Comparison of ENCODE assay signal across 13 mouse cellular contexts in the genomic region with DNA sequence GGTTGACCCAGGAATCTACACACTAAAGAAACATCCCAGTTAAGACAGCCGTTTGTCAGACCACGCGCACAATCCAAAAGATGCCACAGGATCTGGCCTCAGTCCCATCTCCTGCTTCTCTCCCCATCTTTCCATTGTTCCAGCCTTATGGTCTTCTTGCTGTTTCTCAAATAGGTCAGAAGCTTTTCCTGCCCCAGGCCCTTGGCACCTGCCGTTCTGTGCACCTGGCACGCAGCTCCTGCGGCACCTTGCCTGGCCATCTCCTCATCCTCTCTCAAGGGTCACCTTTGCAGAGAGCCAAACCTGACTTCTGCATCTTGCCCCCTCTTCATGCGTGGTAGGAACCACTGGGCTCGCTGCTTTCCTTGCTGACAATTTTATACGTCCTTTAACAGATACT.
DNase-seq lines count a peak whose midpoint lies in the region; ATAC-seq and TF ChIP-seq lines count a peak whose summit lies in the region.
"Had no signal": no experiment of that assay in that cellular context is flagged by ENCODE, and none has a peak within 500 bp of the region (broad histone marks: within the 10 kb centered on the region; RNA-seq: fewer than 3 reads in every experiment).

No protein-coding gene starts in this region.

- 0 out of 2 replicates have a peak overlapping the region, but pooled peaks have one; percentile 19 for H3K27ac ChIP-seq in hindbrain, embryonic 12.5 days
- no peak overlapping the region for H3K27ac ChIP-seq in hindbrain, embryonic 11.5 days (ENCODE audit: low read depth, low read length)
- H3K27ac ChIP-seq in thymus, adult 2 months (ENCODE audit: control insufficient read depth, insufficient read depth, low read length), result no peak overlapping the region
- H3K27ac ChIP-seq: gastrocnemius, adult 2 months; limb, embryonic 15.5 days had no signal

- no peak overlapping the region for H3K4me3 ChIP-seq in hindbrain, embryonic 12.5 days
- H3K4me3 ChIP-seq in hindbrain, embryonic 11.5 days (ENCODE audit: low read depth, low read length), result no peak overlapping the region
- no peak overlapping the region for H3K4me3 ChIP-seq in thymus, adult 2 months (ENCODE audit: control insufficient read depth, insufficient read depth, low read length)
- H3K4me3 ChIP-seq: gastrocnemius, adult 2 months; limb, embryonic 15.5 days; megakaryocyte, embryonic 14.5 days had no signal

- no peak for DNase-seq in hindbrain, embryonic 11.5 days (ENCODE audit: low spot score)
- peak; percentile 77 for DNase-seq in brain, adult 2 months (ENCODE audit: low read depth, low spot score)
- DNase-seq in cerebellum, adult 18-20 months, result peak; percentile 64 to 70
- DNase-seq in cerebellum, postnatal 36 days, result peak; percentile 61 to 65
- no peak for DNase-seq in urinary bladder, postnatal 10 days (ENCODE audit: low spot score)
- no peak for DNase-seq in thymus, adult 2 months
- DNase-seq: gastrocnemius, adult 2 months; layer of hippocampus, adult 9-11 months; liver, postnatal 0 days; thymus, adult 18-20 months had no signal

- H3K4me2 ChIP-seq in hindbrain, embryonic 12.5 days (replicated peaks), result no peak overlapping the region
- no peak overlapping the region for H3K4me2 ChIP-seq in hindbrain, embryonic 11.5 days (replicated peaks; ENCODE audit: low read depth, low read length)
- H3K4me2 ChIP-seq: limb, embryonic 15.5 days had no signal

- WGBS in hindbrain, embryonic 12.5 days, result 89% methylated on average over 9 of the region's 9 CpGs
- 93% methylated on average over 9 of the region's 9 CpGs for WGBS in hindbrain, embryonic 11.5 days
- 93% methylated on average over 9 of the region's 9 CpGs for WGBS in thymus, adult 2 months

- no peak for TF ChIP-seq POLR2A in thymus, adult 2 months (IDR thresholded peaks at IDR 0.05; ENCODE audit: control insufficient read depth, extremely low read depth, insufficient read depth, low read length, poor library complexity)

- no peak for ATAC-seq in hindbrain, embryonic 12.5 days (ENCODE audit: low FRiP score)
- no peak for ATAC-seq in hindbrain, embryonic 11.5 days (ENCODE audit: low FRiP score)
- ATAC-seq: liver, postnatal 0 days had no signal

- no peaks in the 10 kb centered on the region for H3K27me3 ChIP-seq in hindbrain, embryonic 12.5 days
- H3K27me3 ChIP-seq in hindbrain, embryonic 11.5 days (ENCODE audit: control insufficient read depth, insufficient read depth, low read length), result no peaks in the 10 kb centered on the region
- H3K27me3 ChIP-seq in thymus, adult 2 months (ENCODE audit: control insufficient read depth, insufficient read depth, low read length), result no peaks in the 10 kb centered on the region
- H3K27me3 ChIP-seq: limb, embryonic 15.5 days; megakaryocyte, embryonic 14.5 days had no signal

- no peak for TF ChIP-seq CTCF in thymus, adult 2 months (IDR thresholded peaks at IDR 0.05; ENCODE audit: borderline replicate concordance, control insufficient read depth, extremely low read depth, insufficient read depth, low read length, poor library complexity)

- H3K9ac ChIP-seq in hindbrain, embryonic 12.5 days, result no peak overlapping the region
- H3K9ac ChIP-seq in hindbrain, embryonic 11.5 days (ENCODE audit: low read depth, low read length), result no peak overlapping the region
- H3K9ac ChIP-seq: limb, embryonic 15.5 days; liver, postnatal 0 days had no signal

- H3K4me1 ChIP-seq in hindbrain, embryonic 12.5 days, result peaks cover 30% of the 10 kb centered on the region
- H3K4me1 ChIP-seq in hindbrain, embryonic 11.5 days (replicated peaks; ENCODE audit: control insufficient read depth, insufficient read depth, low read length), result peaks cover 4% of the 10 kb centered on the region; the same call in 1 of the 2 replicates
- H3K4me1 ChIP-seq in thymus, adult 2 months (replicated peaks; ENCODE audit: control insufficient read depth, insufficient read depth, low read length), result no peaks in the 10 kb centered on the region
- H3K4me1 ChIP-seq: limb, embryonic 15.5 days; megakaryocyte, embryonic 14.5 days had no signal

- H3K36me3 ChIP-seq in hindbrain, embryonic 12.5 days, result 0 out of 2 replicates have a peak, but pooled peaks cover 7% of the 10 kb centered on the region
- no peaks in the 10 kb centered on the region for H3K36me3 ChIP-seq in hindbrain, embryonic 11.5 days (ENCODE audit: control insufficient read depth, insufficient read depth, low read length)
- H3K36me3 ChIP-seq in thymus, adult 2 months (ENCODE audit: control insufficient read depth, insufficient read depth, low read length), result no peaks in the 10 kb centered on the region
- H3K36me3 ChIP-seq: limb, embryonic 15.5 days had no signal

- no peaks in the 10 kb centered on the region for H3K9me3 ChIP-seq in hindbrain, embryonic 12.5 days (replicated peaks)
- H3K9me3 ChIP-seq in hindbrain, embryonic 11.5 days (ENCODE audit: control insufficient read depth, low read length), result no peaks in the 10 kb centered on the region
- H3K9me3 ChIP-seq: limb, embryonic 15.5 days had no signal

Comparison
In these comparisons a context has a peak if more than half of its experiments do, and no peak if none do; other contexts are left out.
1. DNase-seq: peak in brain, adult 2 months (single experiment), cerebellum, adult 18-20 months (2 of 2) and cerebellum, postnatal 36 days (2 of 2); none in hindbrain, embryonic 11.5 days (single experiment), urinary bladder, postnatal 10 days (single experiment) and thymus, adult 2 months (single experiment).